Mouse (Mus musculus) liver, postnatal 0 days (tissue): ENCODE data around the gene Cast.

Experiments used
- CTCF ChIP-seq: sonication (generic); IDR thresholded peaks from 2 replicates; pipeline ENCODE4 v1.5.1; 2016; ENCODE audit warnings: antibody characterized with exemption, low read depth
- EP300 ChIP-seq: IDR thresholded peaks from 2 replicates; pipeline ENCODE4 v1.6.1; 2016; ENCODE audit warnings: antibody characterized with exemption, low read depth, mild to moderate bottlenecking

DNA sequence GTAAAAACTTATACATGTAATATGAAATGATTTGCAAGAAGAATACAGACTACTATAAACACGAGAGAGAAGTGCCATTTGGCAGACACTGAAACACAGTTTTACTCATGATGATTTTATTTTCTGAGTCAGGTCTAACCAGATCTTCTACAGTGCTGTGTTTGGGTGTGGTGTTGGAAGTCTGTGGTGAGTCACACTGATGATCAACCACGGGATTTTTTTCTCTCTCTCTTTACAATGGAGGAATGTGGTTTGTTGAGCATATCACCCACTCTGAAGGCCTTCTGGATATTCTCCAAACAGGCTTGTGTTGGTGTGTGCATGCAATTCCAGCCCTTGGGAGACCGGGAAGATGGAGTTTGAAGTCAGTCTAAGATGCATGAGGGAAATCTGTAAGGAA lies 13.5 kb upstream of the Cast start:
- no peak for TF ChIP-seq EP300
- no peak for TF ChIP-seq CTCF
